Mouse (Mus musculus) effector memory CD4-positive, alpha-beta T cell, adult 5 months (primary cell): ENCODE measurements around the gene Tnfrsf12a. TPM values are rescaled to one million over a fixed set of nuclear protein-coding genes. Genes with fewer than 3 reads are reported as not detected.

Experiments
- polyA plus RNA-seq: library from polyadenylated mRNA; unstranded; fragments of 100-300 nt; shearing (Covaris generic); gene quantifications from one replicate; pipeline ENCODE4 v1.2.1, GENCODE M21; 2017

Gene Tnfrsf12a
- 20.5 TPM for polyA plus RNA-seq

DNA sequence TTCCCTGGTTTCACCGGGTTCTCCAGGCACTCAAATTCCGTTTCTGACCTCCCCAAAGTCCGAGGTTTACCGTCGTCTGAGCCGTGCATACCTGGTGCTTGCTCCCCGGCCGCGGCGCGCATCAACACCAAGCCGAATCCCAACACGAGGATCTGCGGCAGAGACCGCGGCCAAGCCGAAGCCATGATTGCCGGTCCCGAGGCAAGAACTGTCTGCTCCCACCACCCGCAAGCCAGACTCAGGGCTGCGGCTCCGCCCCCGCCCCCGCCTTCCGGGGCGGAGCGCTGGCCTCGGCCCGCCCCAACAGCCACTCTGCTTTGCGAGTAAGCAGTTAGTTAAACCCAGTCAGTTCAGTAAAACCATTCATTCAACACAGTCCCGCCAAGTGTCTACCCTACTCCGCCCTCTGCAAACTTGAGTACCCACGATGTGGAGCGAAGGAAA, at the start of gene Tnfrsf12a:
TSS of gene Tnfrsf12a (minus strand) at position 233 of the 444 bp plus-strand sequence.

DNA sequence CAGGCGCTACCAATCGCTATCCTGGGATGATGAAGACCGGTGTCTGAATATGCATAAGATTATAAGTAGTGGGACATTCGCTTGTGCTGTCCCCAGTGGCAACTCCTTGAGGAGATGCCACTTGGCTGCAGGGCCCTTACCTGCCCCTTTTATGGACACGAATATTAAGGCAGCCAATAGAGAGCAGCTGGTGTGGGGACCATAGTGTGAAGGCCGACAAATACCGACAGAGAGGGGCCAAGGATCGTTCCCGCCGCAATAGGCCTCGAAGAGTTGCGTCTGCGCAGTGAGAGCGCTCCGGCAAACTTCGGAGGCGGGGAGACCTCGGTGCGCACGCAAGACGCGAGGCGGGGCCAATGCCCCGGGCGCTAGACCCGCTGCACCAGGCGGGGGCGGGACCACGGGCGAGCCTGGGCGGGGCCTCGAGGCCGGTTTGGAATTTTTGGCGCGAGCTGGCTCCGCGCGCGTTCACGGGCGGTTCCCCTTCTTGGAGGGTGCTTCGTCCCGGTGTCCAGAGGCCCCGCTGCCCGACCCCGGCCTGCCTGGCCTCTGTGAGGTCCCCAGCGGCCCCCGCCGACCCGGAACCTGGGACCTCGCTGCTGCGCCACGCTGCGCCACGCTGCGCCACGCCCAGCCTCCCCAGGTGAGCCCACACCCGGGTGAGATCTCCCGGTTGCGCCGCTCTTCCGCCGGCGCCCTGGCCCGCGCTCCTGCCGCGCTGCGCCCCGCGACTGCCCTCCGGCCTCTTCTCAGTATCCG, 48.9 kb upstream of the Tnfrsf12a start, which contains the start of gene Pkmyt1:
TSS of gene Pkmyt1 (plus strand) at position 338 of the 759 bp plus-strand sequence.

DNA sequence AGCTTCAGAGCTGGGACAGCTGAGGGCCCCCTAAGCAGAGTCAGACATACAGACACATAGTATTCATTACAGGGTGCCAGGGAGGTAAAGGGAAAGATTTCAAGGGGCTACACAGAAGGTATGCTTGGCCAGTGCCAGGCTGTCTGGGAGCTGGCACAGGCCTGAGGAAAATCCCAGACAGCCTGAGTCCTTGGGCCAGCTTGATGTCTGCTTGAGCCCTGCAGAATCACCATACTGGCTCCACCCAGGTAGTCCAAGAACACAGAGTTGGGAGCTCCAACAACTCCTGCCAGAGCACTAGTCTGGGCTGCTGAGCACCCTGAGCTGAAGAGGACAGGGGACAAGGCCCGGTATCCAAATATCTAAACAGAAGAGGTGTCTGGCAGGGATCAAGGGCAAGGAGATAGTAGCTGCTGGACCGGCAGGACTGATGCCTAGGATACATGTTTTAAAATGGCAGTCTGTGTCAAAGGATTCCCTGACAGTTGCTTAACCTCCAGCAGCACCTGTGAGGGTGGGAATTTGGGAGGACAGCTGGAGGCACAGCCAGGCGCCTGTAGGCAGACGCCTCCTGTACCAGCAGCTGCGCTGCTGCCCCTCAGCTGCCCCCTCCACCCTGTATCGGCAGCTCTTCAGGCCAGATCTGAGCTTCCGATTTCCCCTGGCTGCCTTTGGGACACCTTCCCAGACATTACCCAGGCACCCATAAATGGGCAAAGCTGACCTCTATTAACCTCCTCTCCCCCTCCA, 45.3 kb upstream of the Tnfrsf12a start, which contains the start of gene 1520401A03Rik:
TSS of gene 1520401A03Rik (minus strand) at position 408 of the 750 bp plus-strand sequence.

DNA sequence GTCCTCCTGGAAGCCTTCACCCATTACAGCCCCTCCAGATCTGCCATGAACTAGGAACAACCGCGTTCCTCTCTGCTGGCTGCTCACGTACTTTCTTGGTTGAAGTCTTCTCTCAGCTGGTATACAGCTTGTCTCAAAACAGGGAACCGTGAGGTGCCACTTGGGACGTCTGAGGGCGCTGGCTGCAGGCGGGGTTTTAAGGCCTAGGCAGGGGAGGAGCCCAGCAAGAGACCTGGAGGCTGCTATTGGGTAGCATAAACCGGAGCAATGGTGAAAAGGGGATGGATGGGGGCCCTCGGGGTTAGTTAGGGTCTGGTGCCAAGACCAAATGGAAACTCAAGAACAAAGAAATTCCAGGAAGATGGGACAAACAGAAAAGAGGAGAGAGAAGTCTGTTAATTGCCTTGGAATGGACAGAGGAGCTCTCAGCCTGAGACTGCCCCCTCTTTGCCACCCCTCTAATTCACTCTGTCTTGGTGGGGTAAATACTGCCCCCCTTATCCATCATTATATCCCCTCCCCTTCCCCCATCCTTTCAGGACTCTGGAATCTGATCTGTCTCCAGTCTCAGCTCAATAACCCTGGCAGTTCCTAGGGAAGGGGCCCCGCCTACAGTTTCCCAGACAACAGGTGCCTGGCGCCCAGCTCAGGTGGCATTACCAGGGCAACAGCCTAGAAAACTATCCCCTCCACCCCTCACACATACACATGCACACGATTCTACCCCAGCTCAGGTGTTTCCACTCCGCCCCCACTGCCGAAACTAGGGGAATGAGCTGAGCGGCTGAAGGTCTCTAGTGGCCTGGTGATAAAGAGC, 6.8 kb upstream of the Tnfrsf12a start, which contains the start of gene Cldn9:
TSS of gene Cldn9 (minus strand) at position 171 of the 817 bp plus-strand sequence.

DNA sequence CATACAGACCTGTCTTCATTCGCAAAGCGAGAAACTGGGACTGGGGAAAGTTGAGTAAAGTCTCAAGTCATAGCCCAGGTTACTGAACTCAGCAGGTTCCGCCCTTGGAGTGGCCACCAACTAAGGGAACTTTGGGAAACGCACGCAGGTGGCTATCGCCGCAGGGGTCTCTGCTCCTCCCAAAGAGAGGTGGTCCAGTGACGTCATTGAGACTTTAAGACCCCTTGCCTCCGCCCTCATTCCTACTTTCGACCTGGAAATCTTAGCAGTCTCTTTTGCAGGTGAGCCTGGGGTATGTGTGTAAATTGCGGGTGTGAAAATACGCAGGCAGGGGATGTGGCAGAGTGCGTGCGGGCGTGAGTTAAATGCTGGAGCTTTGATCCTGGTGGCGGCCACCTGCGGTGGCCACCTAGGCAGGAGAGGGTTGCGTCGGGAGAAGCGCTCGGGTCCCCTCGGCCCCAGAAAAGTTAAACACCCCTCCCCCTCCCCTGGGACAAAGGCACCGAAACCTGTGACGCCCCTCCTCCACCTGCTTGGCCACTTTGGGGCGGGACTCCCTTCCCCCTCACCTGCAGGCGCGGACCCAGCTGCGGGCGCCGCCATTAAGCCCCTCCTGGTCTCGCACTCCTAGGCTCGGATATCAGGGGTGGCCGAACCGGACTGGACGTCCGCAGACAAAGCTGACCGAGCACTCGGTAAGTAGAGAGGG, 2.0 kb upstream of the Tnfrsf12a start, which contains the start of gene Cldn6:
TSS of gene Cldn6 (plus strand) at position 123 of the 709 bp plus-strand sequence.

DNA sequence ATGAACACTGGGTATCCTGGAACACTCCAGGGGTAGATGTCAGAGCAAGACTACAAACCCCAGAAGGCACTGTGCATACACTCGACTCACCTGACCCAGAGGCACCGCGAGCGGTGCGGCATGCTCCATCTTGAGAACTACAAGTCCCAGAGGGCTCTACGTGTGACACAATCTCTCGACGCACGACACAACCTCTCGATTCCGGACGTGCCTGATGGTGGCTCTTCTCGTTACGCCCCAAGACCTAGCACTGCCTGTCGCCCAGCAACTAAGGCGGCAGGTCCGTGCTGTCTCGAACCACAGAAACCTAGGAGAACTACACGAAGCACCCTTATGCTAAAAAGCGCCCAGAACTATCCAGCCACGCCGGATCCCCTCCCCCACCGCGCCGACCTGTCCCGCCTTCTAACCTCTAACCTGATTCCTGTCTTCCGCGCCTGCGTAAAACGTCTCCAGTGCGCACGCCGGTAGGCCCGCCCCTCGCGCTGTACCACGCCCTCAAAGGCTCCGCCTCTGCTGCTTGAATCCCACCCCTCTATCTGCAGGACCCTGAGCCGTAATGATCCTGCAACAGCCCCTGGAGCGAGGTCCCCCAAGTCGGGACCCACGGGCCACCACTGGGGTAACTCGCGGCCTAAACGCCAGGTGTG, 3.7 kb downstream of the Tnfrsf12a start, which contains the start of the genes Hcfc1r1 and Thoc6:
TSS of gene Hcfc1r1 (plus strand) at position 173 of the 650 bp plus-strand sequence.
TSS of gene Thoc6 (minus strand) at position 459 of the 650 bp plus-strand sequence.

DNA sequence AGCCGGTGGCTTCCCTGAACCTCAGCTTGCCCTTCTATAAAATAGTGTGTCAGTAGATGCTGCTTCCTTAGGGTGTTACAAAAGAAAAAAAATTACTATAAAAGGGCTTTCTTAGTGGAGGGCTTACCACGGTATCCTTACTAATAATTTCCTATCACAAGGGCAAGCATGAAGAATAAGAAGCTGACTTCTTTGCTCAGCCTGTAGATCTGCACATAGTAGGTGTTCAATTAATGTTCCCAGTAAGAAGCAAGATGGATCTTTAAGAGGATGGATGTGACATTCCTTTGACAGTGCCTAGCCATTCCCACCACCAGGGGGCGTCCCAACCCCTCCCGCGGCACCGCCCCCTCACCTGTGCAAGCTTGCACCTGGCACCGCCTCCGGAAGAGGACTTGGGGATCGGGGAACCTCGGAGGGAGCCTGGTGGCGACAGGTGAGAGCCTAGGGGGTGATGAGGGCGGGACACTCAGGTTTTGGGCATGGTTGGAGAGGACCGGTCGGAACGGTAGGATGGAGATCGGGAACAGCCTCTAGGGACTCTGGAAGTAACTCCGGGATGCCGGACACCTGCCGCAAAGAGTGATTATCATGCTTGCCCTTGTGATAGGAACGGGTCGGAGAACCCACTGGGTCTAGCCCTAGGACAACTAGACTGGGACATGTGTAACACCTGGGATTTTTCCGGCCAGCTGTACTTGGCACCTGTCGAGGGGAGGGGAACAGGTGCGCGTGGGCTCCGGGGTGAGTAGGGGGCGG, 17.0 kb downstream of the Tnfrsf12a start, which contains the start of gene Bicdl2:
TSS of gene Bicdl2 (plus strand) at position 390 of the 759 bp plus-strand sequence.

DNA sequence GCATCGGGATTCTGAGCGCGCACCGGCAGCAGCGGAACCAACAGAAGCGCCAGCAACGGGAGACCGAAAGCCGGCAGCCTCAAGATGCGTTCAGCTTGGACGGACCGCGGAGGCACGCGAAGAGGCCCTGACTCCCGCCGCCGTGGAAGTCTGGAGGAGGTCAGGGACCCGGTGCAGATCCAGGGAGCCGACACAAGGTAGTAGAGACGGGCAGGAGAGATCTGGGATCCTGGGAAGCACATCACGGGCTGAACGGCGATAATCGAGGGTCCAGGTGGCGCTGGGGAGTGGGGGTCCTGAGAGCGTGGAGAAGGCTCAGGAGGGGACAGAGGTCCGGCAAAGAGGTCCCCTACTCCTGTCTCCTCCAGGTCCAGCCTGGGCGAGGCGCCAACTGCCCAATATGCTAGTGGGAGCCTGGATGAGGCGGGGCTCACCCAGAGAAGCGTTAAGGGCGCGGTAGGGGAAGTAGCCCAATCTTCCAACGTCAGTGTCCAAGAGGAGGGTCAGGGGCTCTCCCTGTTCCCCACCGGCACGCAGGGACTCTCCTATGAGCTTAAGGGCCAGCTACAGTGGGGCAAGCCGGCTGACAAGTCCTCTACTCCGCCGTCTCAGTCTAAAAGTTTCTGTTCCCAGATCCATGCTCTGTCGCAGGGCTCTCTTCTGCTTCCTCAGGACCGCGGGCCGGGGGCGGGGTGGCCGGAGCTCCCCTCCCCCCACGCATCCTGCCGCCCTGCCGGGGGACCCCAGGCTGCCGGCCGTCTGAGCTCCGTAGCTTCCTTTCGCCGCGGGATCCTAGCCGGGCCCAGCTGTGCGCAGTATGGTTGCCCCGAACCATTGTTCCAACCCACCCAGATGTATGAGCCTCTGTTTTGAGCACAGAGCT, 32.4 kb downstream of the Tnfrsf12a start, which contains the start of gene Mmp25:
TSS of gene Mmp25 (minus strand) at position 665 of the 883 bp plus-strand sequence.

Other genes with a start within 250 kb of the Tnfrsf12a start
- gene Vmn2r117, start 197.8 kb downstream of the Tnfrsf12a start, polyA plus RNA-seq, result not detected
- 6.9 TPM for gene Zfp213, start 113.2 kb downstream of the Tnfrsf12a start, polyA plus RNA-seq
- not detected for gene Zfp13, start 78.0 kb downstream of the Tnfrsf12a start, polyA plus RNA-seq
- gene Zscan10, start 76.6 kb downstream of the Tnfrsf12a start, polyA plus RNA-seq, result 4.8 TPM
- 0.25 TPM for gene Mmp25, start 32.2 kb downstream of the Tnfrsf12a start, polyA plus RNA-seq
- 0.19 TPM for gene Bicdl2, start 17.0 kb downstream of the Tnfrsf12a start, polyA plus RNA-seq
- 46.6 TPM for gene Hcfc1r1, start 3.9 kb downstream of the Tnfrsf12a start, polyA plus RNA-seq
- 21.0 TPM for gene Thoc6, start 3.6 kb downstream of the Tnfrsf12a start, polyA plus RNA-seq
- not detected for gene Cldn6, start 1.8 kb upstream of the Tnfrsf12a start, polyA plus RNA-seq
- gene Cldn9, start 6.6 kb upstream of the Tnfrsf12a start, polyA plus RNA-seq, result not detected
- gene 1520401A03Rik, start 45.3 kb upstream of the Tnfrsf12a start, polyA plus RNA-seq, result not detected
- 51.3 TPM for gene Pkmyt1, start 48.9 kb upstream of the Tnfrsf12a start, polyA plus RNA-seq
- 3.1 TPM for gene Paqr4, start 63.4 kb upstream of the Tnfrsf12a start, polyA plus RNA-seq
- gene Kremen2, start 68.4 kb upstream of the Tnfrsf12a start, polyA plus RNA-seq, result 2.4 TPM
- 25.6 TPM for gene Flywch1, start 94.1 kb upstream of the Tnfrsf12a start, polyA plus RNA-seq
- 1.7 TPM for gene Flywch2, start 108.6 kb upstream of the Tnfrsf12a start, polyA plus RNA-seq
- 1,161 TPM for gene Srrm2, start 113.1 kb upstream of the Tnfrsf12a start, polyA plus RNA-seq
- gene Elob, start 151.7 kb upstream of the Tnfrsf12a start, polyA plus RNA-seq, result 389 TPM
- gene Prss33, start 158.6 kb upstream of the Tnfrsf12a start, polyA plus RNA-seq, result not detected
- not detected for gene Prss32, start 166.4 kb upstream of the Tnfrsf12a start, polyA plus RNA-seq
- 3.6 TPM for gene Prss41, start 166.7 kb upstream of the Tnfrsf12a start, polyA plus RNA-seq
- gene Prss21, start 190.6 kb upstream of the Tnfrsf12a start, polyA plus RNA-seq, result not detected
- not detected for gene Dcpp1, start 203.4 kb upstream of the Tnfrsf12a start, polyA plus RNA-seq
- not detected for gene Dcpp2, start 203.4 kb upstream of the Tnfrsf12a start, polyA plus RNA-seq
- not detected for gene Dcpp3, start 240.0 kb upstream of the Tnfrsf12a start, polyA plus RNA-seq